Mouse (Mus musculus) kidney, embryonic 14.5 days (tissue): ENCODE results near the gene Olfr205. TPM values are rescaled to one million over a fixed set of nuclear protein-coding genes. Genes with fewer than 3 reads are reported as not detected.

Experiments used
- ATAC-seq: fragments of 200-750 bp; cut with Nextera tagmentation; 2 replicates; pipeline ENCODE4 v1.8.0; 2017; ENCODE audit warnings: moderate number of reproducible peaks, mild to moderate bottlenecking, moderate TSS enrichment, moderate library complexity; ENCODE audit not compliant: low FRiP score, low TSS enrichment
- H3K27ac ChIP-seq: fragments of 300-500 bp; sonication (generic); 2 replicates; pipeline ENCODE4 v1.5.1; 2014; ENCODE audit warnings: low read depth, mild to moderate bottlenecking, low read length, moderate library complexity, mixed read lengths
- H3K27me3 ChIP-seq: fragments of 300-500 bp; sonication (generic); 2 replicates; pipeline ENCODE4 v1.6.1; 2014; ENCODE audit warnings: mild to moderate bottlenecking, low read length; ENCODE audit not compliant: control insufficient read depth, insufficient read depth
- H3K36me3 ChIP-seq: fragments of 300-500 bp; sonication (generic); 2 replicates; pipeline ENCODE4 v1.6.1; 2014; ENCODE audit warnings: low read length, mixed read lengths; ENCODE audit not compliant: control insufficient read depth, insufficient read depth
- H3K4me1 ChIP-seq: fragments of 300-500 bp; sonication (generic); 2 replicates; pipeline ENCODE4 v1.6.1; 2014; ENCODE audit warnings: low read length, mixed read lengths; ENCODE audit not compliant: control insufficient read depth, insufficient read depth
- H3K4me2 ChIP-seq: fragments of 300-500 bp; sonication (generic); replicated peaks from 2 replicates; pipeline ENCODE4 v1.6.1; 2014; ENCODE audit warnings: low read depth, mild to moderate bottlenecking, low read length
- H3K4me3 ChIP-seq: fragments of 300-500 bp; sonication (generic); 2 replicates; pipeline ENCODE4 v1.5.1; 2014; ENCODE audit warnings: mild to moderate bottlenecking, low read length
- H3K9ac ChIP-seq: fragments of 300-500 bp; sonication (generic); 2 replicates; pipeline ENCODE4 v1.6.1; 2014; ENCODE audit warnings: low read depth, mild to moderate bottlenecking, low read length, moderate library complexity
- H3K9me3 ChIP-seq: fragments of 300-500 bp; sonication (generic); 2 replicates; pipeline ENCODE4 v1.6.1; 2016; ENCODE audit warnings: low read length; ENCODE audit not compliant: control insufficient read depth
- WGBS: fragments of 180-500 bp; shearing (Covaris S2); extraction: QIAGEN DNeasy Blood & Tissue Kit; methylation state at CpG from one replicate; pipeline ENCODE4 v1.1.7; 2014; 5-methylcytosine and 5-hydroxymethylcytosine counted together
- polyA plus RNA-seq: library from polyadenylated mRNA; unstranded; fragments of >200 nt; fragmentation: Nextera tagmentation; extraction: Ambion mirVana; gene quantifications from 2 replicates; pipeline ENCODE4 v1.2.1, GENCODE M21; 2014

Olfr205 gene
- polyA plus RNA-seq, 1 experiment from 2014 or later: not detected

DNA sequence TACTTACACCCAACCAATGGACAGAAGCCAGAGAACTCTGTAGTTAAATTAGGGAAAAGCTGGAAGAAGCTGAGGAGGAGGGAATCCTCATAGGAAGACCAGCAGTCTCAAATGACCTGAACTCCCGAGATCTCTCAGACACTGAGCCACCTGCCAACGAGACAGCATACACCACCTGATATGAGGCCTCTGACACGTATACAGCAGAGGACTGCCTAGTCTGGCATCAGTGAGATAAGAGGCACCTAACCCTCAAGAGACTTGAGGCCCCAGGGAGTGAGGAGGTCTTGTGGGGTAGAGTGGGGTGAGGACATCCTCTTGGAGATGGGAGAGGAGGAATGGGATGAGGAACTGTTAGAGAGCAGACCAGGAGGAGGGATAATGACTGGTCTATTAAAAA lies 50.4 kb downstream of the Olfr205 start:
- no peak for ATAC-seq
- 63% methylated on average over 3 of the region's 3 CpGs for WGBS
- Histone ChIP-seq H3K4me2 (no peak overlapping the region), H3K4me3 (no peak overlapping the region), H3K9me3 (no peaks in the 10 kb centered on the region), H3K27me3 (no peaks in the 10 kb centered on the region), H3K4me1 (no peaks in the 10 kb centered on the region), H3K36me3 (no peaks in the 10 kb centered on the region), H3K9ac (no peak overlapping the region), H3K27ac (no peak overlapping the region)

Other genes starting within 250 kb of the Olfr205 start
- gene Olfr191, start 241.3 kb downstream of the Olfr205 start, polyA plus RNA-seq: not detected in 2 replicates
- gene Olfr193, start 219.3 kb downstream of the Olfr205 start, polyA plus RNA-seq: not detected in 2 replicates
- not detected in 2 replicates for gene Olfr194, start 210.1 kb downstream of the Olfr205 start, polyA plus RNA-seq
- not detected in 2 replicates for gene Olfr195, start 184.1 kb downstream of the Olfr205 start, polyA plus RNA-seq
- gene Olfr196, start 160.7 kb downstream of the Olfr205 start, polyA plus RNA-seq: not detected in 2 replicates
- not detected in 2 replicates for gene Olfr198, start 127.6 kb downstream of the Olfr205 start, polyA plus RNA-seq
- gene Olfr199, start 111.4 kb downstream of the Olfr205 start, polyA plus RNA-seq: not detected in 2 replicates
- not detected in 2 replicates for gene Olfr201, start 58.5 kb downstream of the Olfr205 start, polyA plus RNA-seq
- not detected in 2 replicates for gene Olfr202, start 44.3 kb downstream of the Olfr205 start, polyA plus RNA-seq
- gene Olfr203, start 32.3 kb downstream of the Olfr205 start, polyA plus RNA-seq: not detected in 2 replicates
- not detected in 2 replicates for gene Olfr204, start 12.9 kb downstream of the Olfr205 start, polyA plus RNA-seq
- not detected in 2 replicates for gene Olfr206, start 18.1 kb upstream of the Olfr205 start, polyA plus RNA-seq
- gene Olfr209, start 32.9 kb upstream of the Olfr205 start, polyA plus RNA-seq: not detected in 2 replicates
- gene Gabrr3, start 76.2 kb upstream of the Olfr205 start, polyA plus RNA-seq: not detected in 2 replicates
- 33.5 and 41.9 TPM in 2 replicates for gene Riox2, start 140.6 kb upstream of the Olfr205 start, polyA plus RNA-seq